8 mouse cellular contexts compared by ENCODE assay signal in genomic region chr1:192069971-192070591, GRCm38 (mm10). TPM values are rescaled to one million over a fixed set of nuclear protein-coding genes. Genes with fewer than 3 reads are reported as not detected.
DNase-seq lines count a peak whose midpoint lies in the region; ATAC-seq lines count a peak whose summit lies in the region.

No protein-coding gene starts in this region.

- H3K4me2 ChIP-seq in neural tube, embryonic 14.5 days (ENCODE audit: low read depth, low read length) = 0 out of 2 replicates have a peak overlapping the region, but pooled peaks have one; percentile 14
- H3K4me2 ChIP-seq in limb, embryonic 12.5 days = peak overlapping the region; percentile 55
- H3K4me2 ChIP-seq in forebrain, embryonic 12.5 days = no peak overlapping the region

- H3K9ac ChIP-seq in neural tube, embryonic 14.5 days (replicated peaks; ENCODE audit: low read depth, low read length) = no peak overlapping the region
- peak overlapping the region; percentile 42; the same call in 1 of the 2 replicates for H3K9ac ChIP-seq in limb, embryonic 12.5 days (replicated peaks)
- H3K9ac ChIP-seq in forebrain, embryonic 12.5 days = no peak overlapping the region

- no peak overlapping the region for H3K27ac ChIP-seq in neural tube, embryonic 14.5 days (ENCODE audit: low read depth, low read length)
- peak overlapping the region; percentile 74; the same call in 1 of the 2 replicates for H3K27ac ChIP-seq in limb, embryonic 12.5 days
- H3K27ac ChIP-seq in forebrain, embryonic 12.5 days = no peak overlapping the region

- 46% methylated on average over 13 of the region's 13 CpGs for WGBS in neural tube, embryonic 14.5 days
- 12% methylated on average over 13 of the region's 13 CpGs for WGBS in limb, embryonic 12.5 days
- 67% methylated on average over 13 of the region's 13 CpGs for WGBS in forebrain, embryonic 12.5 days

- H3K36me3 ChIP-seq in neural tube, embryonic 14.5 days (ENCODE audit: control insufficient read depth, insufficient read depth, low read length) = no peaks in the 10 kb centered on the region
- peaks cover 15% of the 10 kb centered on the region; the same call in 1 of the 2 replicates for H3K36me3 ChIP-seq in limb, embryonic 12.5 days
- no peaks in the 10 kb centered on the region for H3K36me3 ChIP-seq in forebrain, embryonic 12.5 days (replicated peaks)

- H3K4me3 ChIP-seq in neural tube, embryonic 14.5 days (ENCODE audit: low read depth, low read length) = no peak overlapping the region
- H3K4me3 ChIP-seq in limb, embryonic 12.5 days (replicated peaks) = peak overlapping the region; percentile 17
- H3K4me3 ChIP-seq in forebrain, embryonic 12.5 days (replicated peaks) = no peak overlapping the region

- no peaks in the 10 kb centered on the region for H3K9me3 ChIP-seq in neural tube, embryonic 14.5 days (ENCODE audit: control insufficient read depth, low read length)
- no peaks in the 10 kb centered on the region for H3K9me3 ChIP-seq in limb, embryonic 12.5 days
- no peaks in the 10 kb centered on the region for H3K9me3 ChIP-seq in forebrain, embryonic 12.5 days

- intact Hi-C loops in heart, postnatal 14 days (cut with DNase I) = no loop called here

- ATAC-seq in cerebellum, adult (ENCODE audit: insufficient number of reproducible peaks, low FRiP score, low TSS enrichment) = no peak
- no peak; the same call in none of the 2 replicates for ATAC-seq in neural tube, embryonic 14.5 days (ENCODE audit: low read depth)
- peak; percentile 28; the same call in 1 of the 2 replicates for ATAC-seq in limb, embryonic 12.5 days (ENCODE audit: insufficient number of reproducible peaks, insufficient read depth, low FRiP score, low TSS enrichment, low read depth)
- ATAC-seq in forebrain, embryonic 12.5 days (ENCODE audit: low FRiP score) = no peak

- H3K4me1 ChIP-seq in neural tube, embryonic 14.5 days (ENCODE audit: control insufficient read depth, insufficient read depth, low read length) = 0 out of 2 replicates have a peak, but pooled peaks cover 10% of the 10 kb centered on the region
- H3K4me1 ChIP-seq in limb, embryonic 12.5 days (replicated peaks) = peaks cover 25% of the 10 kb centered on the region
- peaks cover 8% of the 10 kb centered on the region; the same call in 1 of the 2 replicates for H3K4me1 ChIP-seq in forebrain, embryonic 12.5 days

- DNase-seq in cerebellum, postnatal 10 days = peak; percentile 80 to 85
- no peak for DNase-seq in neural tube, embryonic 10.5 days (ENCODE audit: extremely low spot score, low spot score)
- peak; percentile 44 to 59 for DNase-seq in heart, postnatal 14 days
- DNase-seq in urinary bladder, postnatal 10 days (ENCODE audit: low spot score) = no peak

- no peaks in the 10 kb centered on the region for H3K27me3 ChIP-seq in neural tube, embryonic 14.5 days (ENCODE audit: control insufficient read depth, insufficient read depth, low read length)
- no peaks in the 10 kb centered on the region for H3K27me3 ChIP-seq in limb, embryonic 12.5 days
- no peaks in the 10 kb centered on the region for H3K27me3 ChIP-seq in forebrain, embryonic 12.5 days

RNA-seq across cellular contexts. Expression of gene Traf5, which starts 22.3 kb away (rescaled TPM):
- 1.7 and 2.3 TPM in 2 replicates for polyA plus RNA-seq in neural tube, embryonic 14.5 days (2014; fragmentation: Nextera tagmentation; extraction: Ambion mirVana)
- total RNA-seq in heart, postnatal 14 days (2021) = 10 to 100 TPM in 1 of 2 experiments, 1 to 10 TPM in 1; 9.1 to 10.5 TPM
- 11.1 and 12.8 TPM in 2 replicates for polyA plus RNA-seq in limb, embryonic 12.5 days (2016; fragmentation: Nextera tagmentation; extraction: Ambion mirVana)
- polyA plus RNA-seq in forebrain, embryonic 12.5 days (2016; fragmentation: Nextera tagmentation; extraction: Ambion mirVana) = 3.3 and 4.5 TPM in 2 replicates

Comparison
In these comparisons a context has a peak if more than half of its experiments do, and no peak if none do; other contexts are left out.
1. DNase-seq: peak in cerebellum, postnatal 10 days (2 of 2) and heart, postnatal 14 days (2 of 2); none in neural tube, embryonic 10.5 days (single experiment) and urinary bladder, postnatal 10 days (single experiment).